Mouse (Mus musculus) thymus, adult 2 months (tissue): ENCODE results near the gene Rad51b. TPM values are rescaled to one million over a fixed set of nuclear protein-coding genes. Genes with fewer than 3 reads are reported as not detected.

Experiments
- DNase-seq: peaks from one replicate; pipeline ENCODE4 v3.0.0; 2021
- H3K27ac ChIP-seq: fragments of 200-500 bp; 2 replicates; pipeline ENCODE4 v1.5.1; 2012; ENCODE audit warnings: low read length, control low read depth; ENCODE audit not compliant: control insufficient read depth, insufficient read depth
- H3K27me3 ChIP-seq: fragments of 200-500 bp; 2 replicates; pipeline ENCODE4 v1.6.1; 2012; ENCODE audit warnings: mild to moderate bottlenecking, low read length, moderate library complexity, mixed read lengths; ENCODE audit not compliant: control insufficient read depth, insufficient read depth
- H3K36me3 ChIP-seq: fragments of 200-500 bp; 2 replicates; pipeline ENCODE4 v1.6.1; 2012; ENCODE audit warnings: mild to moderate bottlenecking, low read length, moderate library complexity; ENCODE audit not compliant: control insufficient read depth, insufficient read depth
- H3K4me1 ChIP-seq: fragments of 200-500 bp; replicated peaks from 2 replicates; pipeline ENCODE4 v1.6.1; 2012; ENCODE audit warnings: low read length; ENCODE audit not compliant: control insufficient read depth, insufficient read depth
- H3K4me3 ChIP-seq: fragments of 200-500 bp; 2 replicates; pipeline ENCODE4 v1.5.1; 2012; ENCODE audit warnings: mild to moderate bottlenecking, low read length, control low read depth, moderate library complexity; ENCODE audit not compliant: control insufficient read depth, insufficient read depth
- CTCF ChIP-seq: fragments of 200-500 bp; IDR thresholded peaks from 2 replicates; pipeline ENCODE4 v1.5.1; 2012; ENCODE audit warnings: mild to moderate bottlenecking, control low read depth, low read length, moderate library complexity, borderline replicate concordance; ENCODE audit not compliant: control insufficient read depth, poor library complexity, insufficient read depth; ENCODE audit errors: extremely low read depth
- POLR2A ChIP-seq: fragments of 200-500 bp; IDR thresholded peaks from 2 replicates; pipeline ENCODE4 v1.6.1; 2012; ENCODE audit warnings: mild to moderate bottlenecking, low read length, control low read depth, moderate library complexity; ENCODE audit not compliant: control insufficient read depth, poor library complexity, insufficient read depth; ENCODE audit errors: extremely low read depth
- WGBS: fragments of 180-500 bp; shearing (Covaris S2); methylation state at CpG from one replicate; pipeline ENCODE4 v1.1.7; 2018; 5-methylcytosine and 5-hydroxymethylcytosine counted together
- polyA plus RNA-seq: library from polyadenylated mRNA; depleted of rRNA; stranded (reverse); fragments of >200 nt; gene quantifications from 2 replicates; pipeline ENCODE4 v1.2.3, GENCODE M21; 2012

The Rad51b gene
- polyA plus RNA-seq, 1 experiment: 1.1 TPM

GRCm38 (mm10) chr12:79511454-79512204 lies 214.5 kb downstream of the Rad51b start:
- DNase-seq: peak; percentile 51
- peaks cover 15% of the 10 kb centered on the region for H3K4me1 ChIP-seq
- no peak overlapping the region for H3K4me3 ChIP-seq
- H3K27ac ChIP-seq: peak overlapping the region; percentile 63
- no peak for TF ChIP-seq POLR2A
- no peak for TF ChIP-seq CTCF
- no peaks in the 10 kb centered on the region for H3K27me3 ChIP-seq
- H3K36me3 ChIP-seq: no peaks in the 10 kb centered on the region
- 25% methylated on average over 11 of the region's 11 CpGs for WGBS

- WGBS: 92% methylated on average over 10 of the region's 10 CpGs
- peak overlapping the region; percentile 46 for H3K27ac ChIP-seq
- no peaks in the 10 kb centered on the region for H3K36me3 ChIP-seq
- no peak for DNase-seq
- H3K4me3 ChIP-seq: no peak overlapping the region
- no peak for TF ChIP-seq CTCF
- TF ChIP-seq POLR2A: no peak
- H3K4me1 ChIP-seq: peaks cover 15% of the 10 kb centered on the region
- H3K27me3 ChIP-seq: no peaks in the 10 kb centered on the region
Observed at GRCm38 (mm10) chr12:79512205-79512886, 215.3 kb downstream of the Rad51b start.

DNA sequence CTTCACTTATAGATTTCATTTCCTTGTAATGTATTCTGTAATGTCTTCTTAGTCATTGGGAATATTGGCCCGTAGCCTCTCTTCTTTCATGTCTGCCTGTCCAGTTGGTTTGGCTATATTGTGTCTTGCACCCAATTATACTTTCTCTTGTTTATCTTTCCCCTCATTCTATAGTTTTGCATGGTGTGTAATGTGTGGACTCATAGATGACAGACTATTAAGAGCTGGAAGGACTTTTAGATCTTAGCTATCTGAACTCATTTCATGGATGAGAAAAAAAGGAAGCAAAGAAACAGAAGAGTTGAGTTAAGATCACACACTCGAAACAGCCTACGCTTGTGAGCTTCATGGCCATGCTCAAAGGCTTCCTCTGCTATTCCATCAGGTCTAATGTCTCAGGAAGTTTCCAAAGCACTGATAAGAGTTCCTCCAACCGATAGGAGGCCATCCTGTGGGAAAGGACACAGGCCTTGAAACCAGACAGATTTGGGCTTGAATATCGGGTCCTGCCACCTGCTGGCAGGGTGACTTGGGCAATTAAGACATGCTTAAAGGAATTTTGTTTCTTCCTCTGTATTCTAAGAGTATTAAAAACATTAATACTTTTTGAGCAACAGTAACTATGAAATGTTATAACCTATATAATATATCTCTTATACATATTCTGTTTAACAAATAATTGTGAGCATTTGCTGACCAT lies 216.1 kb downstream of the Rad51b start:
- Histone ChIP-seq H3K4me3 (no peak overlapping the region), H3K27me3 (no peaks in the 10 kb centered on the region), H3K4me1 (peaks cover 15% of the 10 kb centered on the region), H3K27ac (no peak overlapping the region), H3K36me3 (no peaks in the 10 kb centered on the region)
- 91% methylated on average over 5 of the region's 5 CpGs for WGBS
- no peak for DNase-seq
- no peak for TF ChIP-seq CTCF
- TF ChIP-seq POLR2A: no peak

DNA sequence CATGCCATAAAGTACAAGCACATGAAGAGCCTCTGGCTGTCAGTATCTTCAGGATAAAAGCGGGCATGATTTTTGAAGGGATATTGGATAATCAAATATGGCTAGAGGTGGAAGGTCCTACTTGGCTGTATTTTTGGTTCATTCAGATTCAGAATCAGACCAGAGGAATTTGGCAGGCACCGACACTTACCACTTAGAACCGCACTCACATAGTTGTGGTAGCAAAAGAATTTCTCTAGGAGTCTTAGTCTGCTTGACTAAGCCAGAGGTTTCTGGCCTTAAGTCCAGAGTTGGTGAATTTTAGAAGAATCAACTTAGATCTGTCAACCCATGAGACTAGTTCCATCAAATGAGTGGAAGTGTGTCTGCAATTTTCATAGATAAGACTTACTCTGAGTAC lies 217.6 kb downstream of the Rad51b start:
- H3K27ac ChIP-seq: no peak overlapping the region
- H3K36me3 ChIP-seq: no peaks in the 10 kb centered on the region
- H3K4me3 ChIP-seq: no peak overlapping the region
- no peak for DNase-seq
- 98% methylated on average over 3 of the region's 3 CpGs for WGBS
- TF ChIP-seq POLR2A: no peak
- no peak for TF ChIP-seq CTCF
- H3K27me3 ChIP-seq: no peaks in the 10 kb centered on the region
- H3K4me1 ChIP-seq: peaks cover 15% of the 10 kb centered on the region

GRCm38 (mm10) chr12:79522374-79522773 lies 225.3 kb downstream of the Rad51b start:
- DNase-seq: no peak

More at GRCm38 (mm10) chr12:79522374-79522773, 225.3 kb downstream of the Rad51b start:
- no peak for TF ChIP-seq POLR2A
- no peak for TF ChIP-seq CTCF
- Histone ChIP-seq H3K27ac (no peak overlapping the region), H3K4me1 (no peaks in the 10 kb centered on the region), H3K27me3 (no peaks in the 10 kb centered on the region), H3K4me3 (no peak overlapping the region), H3K36me3 (no peaks in the 10 kb centered on the region)
- 95% methylated on average over 1 of the region's 1 CpGs for WGBS
